Mouse (Mus musculus) spleen, postnatal 0 days (tissue): ENCODE results near the gene Rnf220. TPM values are rescaled to one million over a fixed set of nuclear protein-coding genes. Genes with fewer than 3 reads are reported as not detected.

Experiments
- polyA plus RNA-seq: library from polyadenylated mRNA; unstranded; fragments of >200 nt; fragmentation: Nextera tagmentation; extraction: Ambion mirVana; gene quantifications from 2 replicates; pipeline ENCODE4 v1.2.1, GENCODE M21; 2015

Rnf220 gene
- 42.7 and 49.0 TPM in 2 replicates for polyA plus RNA-seq

DNA sequence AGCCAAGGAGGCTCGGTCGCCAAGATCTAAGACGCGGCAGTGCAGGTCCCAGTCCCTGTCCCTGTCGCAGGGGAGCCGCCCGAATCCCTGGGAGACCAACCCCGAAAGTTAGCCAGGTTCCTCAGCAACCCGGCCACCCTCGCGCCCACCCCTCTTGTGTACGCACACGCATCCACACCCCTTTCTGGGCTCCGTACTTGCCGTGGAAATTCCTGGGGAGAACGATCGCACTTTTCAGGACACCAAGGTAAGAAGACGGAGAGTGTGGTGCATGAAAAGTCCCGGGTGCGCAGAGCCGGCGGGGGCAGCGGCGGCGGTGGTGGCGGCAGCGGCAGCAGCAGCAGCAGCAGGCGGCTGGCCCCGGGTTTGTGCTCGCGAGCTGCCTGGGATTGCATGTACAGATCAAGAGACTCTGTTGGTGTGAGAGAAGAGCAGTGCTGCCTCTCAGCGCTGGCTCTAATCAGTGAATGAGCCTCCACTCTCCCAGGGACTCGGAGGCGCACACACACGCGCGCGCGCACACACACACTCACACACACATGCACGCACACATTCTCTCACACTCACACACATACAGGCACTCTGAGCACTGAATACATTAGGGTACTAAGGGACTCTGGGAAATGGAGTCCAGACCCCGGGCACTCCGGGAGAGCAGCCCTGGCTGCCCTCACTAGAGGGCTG lies at the start of gene Rnf220:
Gene Rnf220, minus strand, starts transcription at position 571 of the 684 bp plus-strand sequence.

DNA sequence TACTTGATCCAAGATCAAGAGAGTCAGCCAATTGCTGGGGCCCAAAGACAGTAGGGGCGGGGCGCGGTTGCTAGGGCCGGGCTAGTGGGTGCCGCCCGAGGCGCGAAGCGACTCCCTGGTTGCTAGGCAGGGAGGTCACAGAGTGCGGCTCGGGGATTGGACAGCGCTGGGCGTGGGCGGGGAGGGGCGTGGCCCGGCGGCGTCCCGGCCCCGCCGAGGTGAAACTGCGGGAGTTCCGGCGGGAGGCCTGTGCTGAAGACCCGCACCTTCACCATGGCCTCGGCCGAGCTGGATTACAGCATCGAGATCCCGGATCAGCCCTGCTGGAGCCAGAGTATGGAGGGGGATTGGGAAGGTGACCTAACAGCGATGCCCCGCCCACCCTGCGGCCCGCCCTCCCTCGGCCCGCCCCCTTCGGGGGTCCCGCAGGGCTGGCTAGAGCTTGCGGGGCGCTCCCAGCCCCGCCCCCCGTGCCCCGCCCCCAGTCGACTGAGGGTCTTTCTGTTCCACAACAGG lies 245.0 kb downstream of the Rnf220 start, which contains the start of the genes Tmem53 and Armh1:
Gene Tmem53, plus strand, starts transcription at position 151 of the 516 bp plus-strand sequence.
Gene Armh1, minus strand, starts transcription at position 325 of the 516 bp plus-strand sequence.

Other genes starting within 250 kb of the Rnf220 start
- 4.1 and 6.7 TPM in 2 replicates for gene Tmem53, start 245.1 kb downstream of the Rnf220 start, polyA plus RNA-seq
- gene Armh1, start 244.9 kb downstream of the Rnf220 start, polyA plus RNA-seq, result 0.08 and 0.10 TPM in 2 replicates
- 53.6 and 57.4 TPM in 2 replicates for gene Eri3, start 53.3 kb upstream of the Rnf220 start, polyA plus RNA-seq
- gene Dmap1, start 185.2 kb upstream of the Rnf220 start, polyA plus RNA-seq, result 30.8 and 32.1 TPM in 2 replicates
- not detected in 2 replicates for gene Gm12845, start 227.4 kb upstream of the Rnf220 start, polyA plus RNA-seq